Mouse (Mus musculus) forebrain, embryonic 13.5 days (tissue): ENCODE measurements around the gene Ovca2. TPM values are rescaled to one million over a fixed set of nuclear protein-coding genes. Genes with fewer than 3 reads are reported as not detected.

ENCODE experiments used
- ATAC-seq: fragments of 200-750 bp; cut with Nextera tagmentation; 2 replicates; pipeline ENCODE4 v1.8.0; 2017
- H3K27ac ChIP-seq: fragments of 300-500 bp; sonication (generic); 2 replicates; pipeline ENCODE4 v1.5.1; 2015; ENCODE audit warnings: inconsistent platforms, mild to moderate bottlenecking, moderate library complexity
- H3K27me3 ChIP-seq: fragments of 300-500 bp; sonication (generic); 2 replicates; pipeline ENCODE4 v1.6.1; 2015; ENCODE audit warnings: mild to moderate bottlenecking, inconsistent platforms
- H3K36me3 ChIP-seq: fragments of 300-500 bp; sonication (generic); 2 replicates; pipeline ENCODE4 v1.6.1; 2015; ENCODE audit warnings: mild to moderate bottlenecking, inconsistent platforms; ENCODE audit not compliant: poor library complexity, severe bottlenecking
- H3K4me1 ChIP-seq: fragments of 300-500 bp; sonication (generic); 2 replicates; pipeline ENCODE4 v1.6.1; 2015; ENCODE audit warnings: inconsistent platforms
- H3K4me2 ChIP-seq: fragments of 300-500 bp; sonication (generic); 2 replicates; pipeline ENCODE4 v1.6.1; 2015; ENCODE audit warnings: inconsistent platforms, mild to moderate bottlenecking, moderate library complexity
- H3K4me3 ChIP-seq: fragments of 300-500 bp; sonication (generic); 2 replicates; pipeline ENCODE4 v1.5.1; 2015; ENCODE audit warnings: mild to moderate bottlenecking, inconsistent platforms
- H3K9ac ChIP-seq: fragments of 300-500 bp; sonication (generic); 2 replicates; pipeline ENCODE4 v1.6.1; 2015; ENCODE audit warnings: mild to moderate bottlenecking, inconsistent platforms
- H3K9me3 ChIP-seq: fragments of 300-500 bp; sonication (generic); replicated peaks from 2 replicates; pipeline ENCODE4 v1.6.1; 2016; ENCODE audit warnings: inconsistent platforms
- WGBS: fragments of 180-500 bp; shearing (Covaris S2); methylation state at CpG from one replicate; pipeline ENCODE4 v1.1.7; 2015; 5-methylcytosine and 5-hydroxymethylcytosine counted together
- polyA plus RNA-seq: library from polyadenylated mRNA; unstranded; fragments of >200 nt; fragmentation: Nextera tagmentation; extraction: Ambion mirVana; gene quantifications from 2 replicates; pipeline ENCODE4 v1.2.1, GENCODE M21; 2015

Ovca2 gene
- polyA plus RNA-seq, 1 experiment from 2014 or later = 22.8 TPM

- peak overlapping the region; percentile 48 for H3K4me3 ChIP-seq
- peaks cover 78% of the 10 kb centered on the region for H3K27me3 ChIP-seq
- WGBS = under 1% methylated on average over 48 of the region's 52 CpGs
- peak overlapping the region; percentile 72 for H3K4me2 ChIP-seq
- peaks cover 45% of the 10 kb centered on the region for H3K4me1 ChIP-seq
- H3K36me3 ChIP-seq = no peaks in the 10 kb centered on the region
- no peak overlapping the region for H3K27ac ChIP-seq
- no peaks in the 10 kb centered on the region for H3K9me3 ChIP-seq
- no peak for ATAC-seq
- peak overlapping the region; percentile 59 for H3K9ac ChIP-seq
Observed at GRCm38 (mm10) chr11:75194121-75194849, 15.7 kb upstream of the Ovca2 start.

GRCm38 (mm10) chr11:75193256-75194071 lies 14.8 kb upstream of the Ovca2 start, which contains the start of gene Rtn4rl1:
Gene Rtn4rl1, plus strand, starts transcription at chr11:75193783.
- Histone ChIP-seq H3K27ac (no peak within 1 kb of the TSS), H3K4me1 (peaks cover 48% of the 10 kb centered on the region), H3K4me3 (peak within 1 kb of the TSS; percentile 48), H3K4me2 (peak within 1 kb of the TSS; percentile 72), H3K9ac (peak within 1 kb of the TSS; percentile 59), H3K27me3 (peaks cover 73% of the 10 kb centered on the region), H3K9me3 (no peaks in the 10 kb centered on the region), H3K36me3 (no peaks in the 10 kb centered on the region)
- 0 out of 2 replicates have a peak, but pooled peaks have one; percentile 0 for ATAC-seq
- WGBS = 1% methylated on average over 75 of the region's 84 CpGs

GRCm38 (mm10) chr11:75192336-75193214 lies 13.9 kb upstream of the Ovca2 start:
- Histone ChIP-seq H3K4me1 (peaks cover 48% of the 10 kb centered on the region), H3K4me2 (peak overlapping the region; percentile 72), H3K4me3 (peak overlapping the region; percentile 48), H3K27me3 (peaks cover 66% of the 10 kb centered on the region), H3K9me3 (no peaks in the 10 kb centered on the region), H3K36me3 (no peaks in the 10 kb centered on the region), H3K9ac (no peak overlapping the region), H3K27ac (no peak overlapping the region)
- ATAC-seq = peak; percentile 19; the same call in 1 of the 2 replicates
- WGBS = 21% methylated on average over 13 of the region's 13 CpGs

GRCm38 (mm10) chr11:75191841-75192240 lies 13.2 kb upstream of the Ovca2 start:
- Histone ChIP-seq H3K27me3 (peaks cover 60% of the 10 kb centered on the region), H3K9ac (no peak overlapping the region), H3K27ac (no peak overlapping the region), H3K4me2 (no peak overlapping the region), H3K36me3 (no peaks in the 10 kb centered on the region), H3K4me3 (no peak overlapping the region), H3K4me1 (peaks cover 48% of the 10 kb centered on the region), H3K9me3 (no peaks in the 10 kb centered on the region)
- 57% methylated on average over 6 of the region's 6 CpGs for WGBS
- ATAC-seq = no peak

GRCm38 (mm10) chr11:75190905-75191441 lies 12.3 kb upstream of the Ovca2 start, which contains the start of gene Dph1:
Gene Dph1, minus strand, starts transcription at chr11:75191241.
- Histone ChIP-seq H3K4me1 (peaks cover 48% of the 10 kb centered on the region), H3K4me3 (peak within 1 kb of the TSS; percentile 67), H3K9ac (peak within 1 kb of the TSS; percentile 68), H3K27ac (0 out of 2 replicates have a peak within 1 kb of the TSS, but pooled peaks have one; percentile 8), H3K9me3 (no peaks in the 10 kb centered on the region), H3K36me3 (no peaks in the 10 kb centered on the region), H3K27me3 (peaks cover 51% of the 10 kb centered on the region), H3K4me2 (peak within 1 kb of the TSS; percentile 93)
- WGBS = 44% methylated on average over 5 of the region's 5 CpGs
- no peak for ATAC-seq

GRCm38 (mm10) chr11:75190371-75190724 lies 11.7 kb upstream of the Ovca2 start:
- H3K36me3 ChIP-seq = no peaks in the 10 kb centered on the region
- peak overlapping the region; percentile 67 for H3K4me3 ChIP-seq
- H3K9me3 ChIP-seq = no peaks in the 10 kb centered on the region
- H3K4me2 ChIP-seq = peak overlapping the region; percentile 93
- H3K27me3 ChIP-seq = peaks cover 45% of the 10 kb centered on the region
- peaks cover 46% of the 10 kb centered on the region for H3K4me1 ChIP-seq
- H3K27ac ChIP-seq = no peak overlapping the region
- H3K9ac ChIP-seq = peak overlapping the region; percentile 68
- peak; percentile 83 for ATAC-seq
- 0% methylated on average over 24 of the region's 24 CpGs for WGBS

- under 1% methylated on average over 22 of the region's 22 CpGs for WGBS
- Histone ChIP-seq H3K9me3 (no peaks in the 10 kb centered on the region), H3K27ac (0 out of 2 replicates have a peak overlapping the region, but pooled peaks have one; percentile 8), H3K9ac (peak overlapping the region; percentile 68), H3K4me1 (peaks cover 45% of the 10 kb centered on the region), H3K4me2 (peak overlapping the region; percentile 93), H3K27me3 (peaks cover 40% of the 10 kb centered on the region), H3K4me3 (peak overlapping the region; percentile 67), H3K36me3 (no peaks in the 10 kb centered on the region)
- peak; percentile 41 for ATAC-seq
Observed at GRCm38 (mm10) chr11:75189713-75190370, 11.2 kb upstream of the Ovca2 start.

- ATAC-seq = no peak
- H3K9ac ChIP-seq = no peak overlapping the region
Observed at GRCm38 (mm10) chr11:75184986-75185385, 6.4 kb upstream of the Ovca2 start.

GRCm38 (mm10) chr11:75184573-75184972 lies 5.9 kb upstream of the Ovca2 start:
- Histone ChIP-seq H3K36me3 (peaks cover 38% of the 10 kb centered on the region; the same call in 1 of the 2 replicates), H3K4me1 (peaks cover 15% of the 10 kb centered on the region), H3K27me3 (no peaks in the 10 kb centered on the region), H3K9ac (0 out of 2 replicates have a peak overlapping the region, but pooled peaks have one; percentile 13), H3K27ac (no peak overlapping the region), H3K9me3 (no peaks in the 10 kb centered on the region), H3K4me2 (no peak overlapping the region), H3K4me3 (no peak overlapping the region)
- WGBS = 98% methylated on average over 5 of the region's 5 CpGs
- ATAC-seq = no peak

More at GRCm38 (mm10) chr11:75184986-75185385, 6.4 kb upstream of the Ovca2 start:
- Histone ChIP-seq H3K4me2 (no peak overlapping the region), H3K9me3 (no peaks in the 10 kb centered on the region), H3K27me3 (no peaks in the 10 kb centered on the region), H3K4me1 (peaks cover 18% of the 10 kb centered on the region), H3K27ac (no peak overlapping the region), H3K4me3 (no peak overlapping the region), H3K36me3 (peaks cover 38% of the 10 kb centered on the region; the same call in 1 of the 2 replicates)
- WGBS = 63% methylated on average over 1 of the region's 2 CpGs

GRCm38 (mm10) chr11:75183917-75184570 lies 5.4 kb upstream of the Ovca2 start:
- Histone ChIP-seq H3K4me3 (no peak overlapping the region), H3K4me1 (peaks cover 15% of the 10 kb centered on the region), H3K27me3 (no peaks in the 10 kb centered on the region), H3K27ac (no peak overlapping the region), H3K9me3 (no peaks in the 10 kb centered on the region), H3K9ac (0 out of 2 replicates have a peak overlapping the region, but pooled peaks have one; percentile 13), H3K36me3 (peaks cover 38% of the 10 kb centered on the region; the same call in 1 of the 2 replicates), H3K4me2 (no peak overlapping the region)
- WGBS = 79% methylated on average over 2 of the region's 2 CpGs
- no peak for ATAC-seq
